Mouse (Mus musculus) forebrain, postnatal 0 days (tissue): ENCODE data around the gene Olfr432. TPM values are rescaled to one million over a fixed set of nuclear protein-coding genes. Genes with fewer than 3 reads are reported as not detected.

Experiments
- ATAC-seq: fragments of 200-750 bp; cut with Nextera tagmentation; 2 replicates; pipeline ENCODE4 v1.8.0; 2017; ENCODE audit warnings: mild to moderate bottlenecking, moderate library complexity
- DNase-seq: peaks from one replicate; pipeline ENCODE4 v3.0.0-alpha.2; 2015
- H3K27ac ChIP-seq: fragments of 300-500 bp; sonication (generic); 2 replicates; pipeline ENCODE4 v1.5.1; 2014; ENCODE audit warnings: low read depth, mild to moderate bottlenecking, antibody characterized with exemption, low read length, moderate library complexity, mixed read lengths
- H3K27me3 ChIP-seq: fragments of 300-500 bp; sonication (generic); 2 replicates; pipeline ENCODE4 v1.6.1; 2014; ENCODE audit warnings: mild to moderate bottlenecking, low read length, mixed read lengths; ENCODE audit not compliant: insufficient read depth
- H3K36me3 ChIP-seq: fragments of 300-500 bp; sonication (generic); 2 replicates; pipeline ENCODE4 v1.6.1; 2014; ENCODE audit warnings: mild to moderate bottlenecking, moderate library complexity; ENCODE audit not compliant: insufficient read depth
- H3K4me1 ChIP-seq: fragments of 300-500 bp; sonication (generic); 2 replicates; pipeline ENCODE4 v1.6.1; 2014; ENCODE audit warnings: antibody characterized with exemption; ENCODE audit not compliant: insufficient read depth
- H3K4me2 ChIP-seq: fragments of 300-500 bp; sonication (generic); 2 replicates; pipeline ENCODE4 v1.6.1; 2014; ENCODE audit warnings: low read depth, mild to moderate bottlenecking, moderate library complexity
- H3K4me3 ChIP-seq: fragments of 300-500 bp; sonication (generic); 2 replicates; pipeline ENCODE4 v1.5.1; 2014; ENCODE audit warnings: low read depth, low read length, mixed read lengths
- H3K9ac ChIP-seq: fragments of 300-500 bp; sonication (generic); 2 replicates; pipeline ENCODE4 v1.6.1; 2014; ENCODE audit warnings: mild to moderate bottlenecking
- H3K9me3 ChIP-seq: fragments of 300-500 bp; sonication (generic); 2 replicates; pipeline ENCODE4 v1.6.1; 2016; ENCODE audit warnings: low read length
- CTCF ChIP-seq: sonication (generic); IDR thresholded peaks from 2 replicates; pipeline ENCODE4 v1.5.1; 2016; ENCODE audit warnings: antibody characterized with exemption, control low read depth, low read depth
- WGBS: fragments of 180-500 bp; shearing (Covaris S2); extraction: QIAGEN DNeasy Blood & Tissue Kit; methylation state at CpG from one replicate; pipeline ENCODE4 v1.1.7; 2014; 5-methylcytosine and 5-hydroxymethylcytosine counted together
- polyA plus RNA-seq: library from polyadenylated mRNA; unstranded; fragments of >200 nt; fragmentation: Nextera tagmentation; extraction: Ambion mirVana; gene quantifications from 2 replicates; pipeline ENCODE4 v1.2.1, GENCODE M21; 2015
- total RNA-seq: library from RNA; depleted of rRNA; stranded (reverse); fragments of >200 nt; gene quantifications from 2 replicates; pipeline ENCODE4 v1.2.3, GENCODE M21; 2014; rRNA removed

Gene Olfr432
- total and polyA plus RNA-seq, 2 experiments from 2014 or later, result not detected

DNA sequence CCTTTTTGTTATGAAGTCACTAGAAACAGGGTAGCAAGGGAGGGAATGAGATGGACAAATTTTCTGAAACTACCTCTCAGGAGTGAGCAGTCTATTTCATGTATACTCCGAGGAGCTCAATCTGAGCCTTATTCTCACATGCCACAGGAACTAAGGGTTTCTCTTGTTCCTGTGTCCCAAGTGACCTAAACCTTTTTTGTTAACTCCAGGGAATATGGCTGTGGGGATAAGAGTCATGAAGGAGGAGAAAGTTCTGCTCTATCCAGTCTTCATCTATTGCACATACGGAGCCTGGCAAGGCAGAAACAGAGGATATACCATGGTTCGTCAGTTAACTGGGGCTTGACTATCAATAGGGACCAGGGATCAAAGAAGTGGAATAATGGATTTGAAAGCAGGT lies 17.3 kb downstream of the Olfr432 start, which contains the start of gene Olfr430:
Olfr430 (plus strand) TSS at position 301 of the 400 bp plus-strand sequence.
- Histone ChIP-seq H3K27me3 (no peaks in the 10 kb centered on the region), H3K9ac (no peak within 1 kb of the TSS), H3K4me1 (no peaks in the 10 kb centered on the region), H3K4me2 (no peak within 1 kb of the TSS), H3K27ac (no peak within 1 kb of the TSS), H3K4me3 (no peak within 1 kb of the TSS), H3K9me3 (no peaks in the 10 kb centered on the region), H3K36me3 (no peaks in the 10 kb centered on the region)
- DNase-seq (no peak), ATAC-seq (no peak)
- WGBS, result 93% methylated on average over 3 of the region's 3 CpGs
- TF ChIP-seq CTCF, result no peak

DNA sequence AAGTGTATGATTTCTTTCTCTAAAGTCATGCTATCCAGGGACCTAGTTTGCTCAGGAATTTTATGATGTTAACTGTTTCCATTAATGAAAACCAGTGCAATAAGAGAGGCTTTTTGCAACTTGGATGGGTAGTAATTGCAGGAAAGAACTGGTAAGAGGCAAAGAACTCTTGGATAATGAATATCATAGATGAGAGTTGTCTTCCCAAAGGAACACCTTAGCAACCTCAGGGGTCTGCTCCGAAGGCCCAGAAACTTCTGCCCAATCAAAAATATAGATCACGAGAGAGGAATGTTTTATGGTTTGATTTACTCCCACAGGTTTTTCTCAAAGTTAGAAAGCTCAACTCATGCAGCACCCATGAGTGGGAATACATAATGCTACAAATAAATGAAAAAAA lies 35.0 kb downstream of the Olfr432 start, which contains the start of gene Olfr429:
Olfr429 (plus strand) TSS at position 301 of the 400 bp plus-strand sequence.
- H3K27ac ChIP-seq, result no peak within 1 kb of the TSS
- DNase-seq, result no peak

DNA sequence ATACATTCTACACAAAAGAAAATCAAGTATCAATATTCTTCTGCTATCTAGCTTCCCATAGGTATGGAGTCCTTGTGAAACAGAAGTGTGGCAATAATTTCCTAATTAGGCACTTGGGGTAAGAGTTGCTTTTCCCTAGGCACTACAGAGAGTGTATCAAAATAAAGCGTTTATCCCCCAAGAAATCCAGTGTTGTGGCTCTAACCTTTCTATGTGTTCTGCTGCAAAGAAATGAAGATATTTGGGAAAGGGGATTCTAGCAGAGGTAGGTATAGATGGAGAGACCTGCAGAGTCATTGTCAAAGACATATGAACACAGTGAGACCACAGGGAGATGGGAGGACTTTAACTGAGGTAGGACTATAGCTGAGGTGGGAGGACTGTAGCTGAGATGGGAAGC lies 47.6 kb downstream of the Olfr432 start, which contains the start of gene Olfr427:
Olfr427 (plus strand) TSS at position 301 of the 400 bp plus-strand sequence.
- Histone ChIP-seq H3K4me3 (no peak within 1 kb of the TSS), H3K9ac (no peak within 1 kb of the TSS), H3K27me3 (no peaks in the 10 kb centered on the region), H3K4me1 (no peaks in the 10 kb centered on the region), H3K27ac (no peak within 1 kb of the TSS), H3K36me3 (no peaks in the 10 kb centered on the region), H3K9me3 (no peaks in the 10 kb centered on the region), H3K4me2 (no peak within 1 kb of the TSS)
- no peak for ATAC-seq
- no peak for DNase-seq
- 92% methylated on average over 1 of the region's 1 CpGs for WGBS
- TF ChIP-seq CTCF, result no peak

More for the DNA sequence above, 35.0 kb downstream of the Olfr432 start, which contains the start of gene Olfr429:
- no peak within 1 kb of the TSS for H3K4me2 ChIP-seq
- no peak for ATAC-seq
- H3K36me3 ChIP-seq, result no peaks in the 10 kb centered on the region
- TF ChIP-seq CTCF, result no peak
- H3K4me3 ChIP-seq, result no peak within 1 kb of the TSS
- H3K9ac ChIP-seq, result no peak within 1 kb of the TSS
- no peaks in the 10 kb centered on the region for H3K4me1 ChIP-seq
- 93% methylated on average over 2 of the region's 2 CpGs for WGBS
- no peaks in the 10 kb centered on the region for H3K27me3 ChIP-seq
- H3K9me3 ChIP-seq, result no peaks in the 10 kb centered on the region

DNA sequence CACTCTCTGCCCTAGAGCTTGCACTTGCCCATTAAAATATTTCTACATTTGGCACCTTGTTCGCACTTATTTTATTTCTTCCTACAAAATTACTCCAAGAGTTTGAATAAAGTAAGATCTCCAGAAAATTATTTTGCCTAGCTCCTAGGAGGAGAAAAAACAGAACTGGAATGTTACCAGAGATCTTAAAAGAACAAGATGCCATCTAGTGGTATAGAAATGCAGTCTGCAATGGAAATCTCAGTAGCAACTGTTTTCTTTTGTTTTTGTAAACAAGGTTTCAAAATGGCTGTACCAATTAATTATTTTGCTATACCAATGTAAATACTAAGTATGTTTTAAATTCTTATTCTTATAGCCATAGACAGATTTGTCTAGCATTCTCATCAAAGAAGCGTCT lies 54.7 kb downstream of the Olfr432 start:
- H3K4me2 ChIP-seq, result no peak overlapping the region
- H3K9me3 ChIP-seq, result no peaks in the 10 kb centered on the region
- WGBS, result 62% methylated on average over 2 of the region's 2 CpGs

More for the DNA sequence above, 54.7 kb downstream of the Olfr432 start:
- no peak overlapping the region for H3K9ac ChIP-seq
- ATAC-seq, result no peak
- H3K4me3 ChIP-seq, result no peak overlapping the region
- TF ChIP-seq CTCF, result peak; percentile 58
- H3K36me3 ChIP-seq, result no peaks in the 10 kb centered on the region
- peak; percentile 16 for DNase-seq
- H3K4me1 ChIP-seq, result no peaks in the 10 kb centered on the region
- no peaks in the 10 kb centered on the region for H3K27me3 ChIP-seq
- no peak overlapping the region for H3K27ac ChIP-seq

Other genes starting within 250 kb of the Olfr432 start
- 0.43 TPM in 1 of 2 replicates, not detected in the other for gene Ifi211, start 136.2 kb upstream of the Olfr432 start, total RNA-seq
- 0.35 and 0.48 TPM in 2 replicates for gene Ifi211, start 136.2 kb upstream of the Olfr432 start, polyA plus RNA-seq
- gene Mndal, start 106.7 kb upstream of the Olfr432 start, total RNA-seq, result 3.1 and 4.3 TPM in 2 replicates
- gene Mndal, start 106.7 kb upstream of the Olfr432 start, polyA plus RNA-seq, result 4.8 and 5.9 TPM in 2 replicates
- gene Ifi203, start 106.5 kb upstream of the Olfr432 start, total RNA-seq, result 1.6 and 3.4 TPM in 2 replicates
- 2.3 and 2.9 TPM in 2 replicates for gene Ifi203, start 106.5 kb upstream of the Olfr432 start, polyA plus RNA-seq
- gene Ifi202b, start 66.5 kb upstream of the Olfr432 start, total RNA-seq, result not detected in 2 replicates
- gene Ifi202b, start 66.5 kb upstream of the Olfr432 start, polyA plus RNA-seq, result not detected in 2 replicates
- 0.08 TPM in 1 of 2 replicates, not detected in the other for gene Ifi205, start 17.4 kb upstream of the Olfr432 start, total RNA-seq
- gene Ifi205, start 17.4 kb upstream of the Olfr432 start, polyA plus RNA-seq, result not detected in 2 replicates
- not detected in 2 replicates for gene Olfr433, start 8.5 kb upstream of the Olfr432 start, total RNA-seq
- gene Olfr433, start 8.5 kb upstream of the Olfr432 start, polyA plus RNA-seq, result not detected in 2 replicates
- not detected in 2 replicates for gene Olfr430, start 17.4 kb downstream of the Olfr432 start, total RNA-seq
- not detected in 2 replicates for gene Olfr430, start 17.4 kb downstream of the Olfr432 start, polyA plus RNA-seq
- gene Olfr429, start 35.1 kb downstream of the Olfr432 start, total RNA-seq, result not detected in 2 replicates
- not detected in 2 replicates for gene Olfr429, start 35.1 kb downstream of the Olfr432 start, polyA plus RNA-seq
- gene Olfr427, start 47.7 kb downstream of the Olfr432 start, total RNA-seq, result not detected in 2 replicates
- gene Olfr427, start 47.7 kb downstream of the Olfr432 start, polyA plus RNA-seq, result not detected in 2 replicates
- gene Olfr231, start 72.0 kb downstream of the Olfr432 start, total RNA-seq, result not detected in 2 replicates
- gene Olfr231, start 72.0 kb downstream of the Olfr432 start, polyA plus RNA-seq, result not detected in 2 replicates
- not detected in 2 replicates for gene Olfr424, start 82.3 kb downstream of the Olfr432 start, total RNA-seq
- gene Olfr424, start 82.3 kb downstream of the Olfr432 start, polyA plus RNA-seq, result not detected in 2 replicates
- not detected in 2 replicates for gene Olfr420, start 106.4 kb downstream of the Olfr432 start, total RNA-seq
- not detected in 2 replicates for gene Olfr420, start 106.4 kb downstream of the Olfr432 start, polyA plus RNA-seq
- gene Spta1, start 123.6 kb downstream of the Olfr432 start, total RNA-seq, result 0.08 and 0.14 TPM in 2 replicates
- gene Spta1, start 123.6 kb downstream of the Olfr432 start, polyA plus RNA-seq, result 0.02 and 0.03 TPM in 2 replicates
- not detected in 2 replicates for gene Olfr419, start 202.9 kb downstream of the Olfr432 start, total RNA-seq
- not detected in 2 replicates for gene Olfr419, start 202.9 kb downstream of the Olfr432 start, polyA plus RNA-seq